Mouse (Mus musculus): Measurements from ENCODE around the gene Sap30. TPM values are rescaled to one million over a fixed set of nuclear protein-coding genes. Genes with fewer than 3 reads are reported as not detected.

Gene Sap30
- polyA plus RNA-seq, 1 experiment from 2014 or later = 32.3 TPM

DNA sequence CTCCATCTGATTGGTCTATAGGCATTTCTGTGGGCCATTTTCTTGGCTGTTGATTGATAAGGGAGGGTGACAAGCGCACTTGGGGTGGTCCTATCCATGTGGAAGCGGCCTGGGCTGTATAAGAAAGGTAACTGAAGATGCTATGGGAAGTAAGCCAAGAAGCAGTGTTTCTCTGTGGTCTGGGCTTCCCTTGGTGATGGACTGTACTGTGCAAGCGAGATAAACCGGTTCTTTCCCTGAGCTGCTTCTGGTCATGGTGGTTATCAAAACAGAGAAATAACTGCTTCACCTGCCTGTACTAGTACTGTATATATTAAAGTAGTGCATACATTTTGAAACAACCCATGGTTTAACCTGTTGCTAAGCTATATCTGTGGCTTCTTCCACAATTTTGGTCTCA is 4.2 kb upstream of the Sap30 start:
- TF ChIP-seq CTCF (IDR thresholded peaks at IDR 0.05) = no peak
- POLR2A ChIA-PET = no interaction called here
- in situ Hi-C loops (cut with MboI; ENCODE audit: low pct_unique_long_range_greater_than_20kb) = no loop called here
- CTCF ChIA-PET = no interaction called here
- DNase-seq (ENCODE audit: low read depth, low spot score) (no peak), ATAC-seq (no peak)
- H3K27me3 ChIP-seq = no peaks in the 10 kb centered on the region

DNA sequence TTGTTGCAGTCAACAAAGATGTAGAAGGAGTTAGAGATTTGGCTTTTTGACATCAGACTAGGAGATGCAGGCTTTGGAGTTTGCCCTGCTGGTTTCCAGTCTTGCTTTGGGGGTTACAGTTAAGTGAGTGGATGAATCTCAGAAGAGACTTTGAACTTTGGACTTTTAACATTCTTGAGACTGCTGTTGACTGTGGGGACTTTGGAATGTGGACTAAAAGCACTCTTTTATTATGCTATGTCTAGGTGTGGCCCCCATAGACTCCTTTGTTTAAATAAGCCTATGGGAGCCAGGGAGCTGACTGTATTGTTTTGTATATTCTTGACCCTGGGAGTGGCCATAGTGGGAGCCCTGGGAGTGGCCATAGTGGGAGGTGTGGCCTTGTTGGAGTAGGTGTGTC is 2.2 kb upstream of the Sap30 start:
- ChIA-PET CTCF (no interaction called here), POLR2A (interaction anchor here (1.3 to 1.6 kb wide), 2 partner anchors 9 to 17 kb away, joined by 3 read pairs; no protein-coding TSS in a partner anchor)
- H3K27me3 ChIP-seq = no peaks in the 10 kb centered on the region
- ATAC-seq (no peak), DNase-seq (ENCODE audit: low read depth, low spot score) (no peak)
- in situ Hi-C loops (cut with MboI; ENCODE audit: low pct_unique_long_range_greater_than_20kb) = loop anchor here (5.0 kb wide), 1 partner anchor 58 kb away; no protein-coding TSS in a partner anchor
- no peak for TF ChIP-seq CTCF (IDR thresholded peaks at IDR 0.05)

DNA sequence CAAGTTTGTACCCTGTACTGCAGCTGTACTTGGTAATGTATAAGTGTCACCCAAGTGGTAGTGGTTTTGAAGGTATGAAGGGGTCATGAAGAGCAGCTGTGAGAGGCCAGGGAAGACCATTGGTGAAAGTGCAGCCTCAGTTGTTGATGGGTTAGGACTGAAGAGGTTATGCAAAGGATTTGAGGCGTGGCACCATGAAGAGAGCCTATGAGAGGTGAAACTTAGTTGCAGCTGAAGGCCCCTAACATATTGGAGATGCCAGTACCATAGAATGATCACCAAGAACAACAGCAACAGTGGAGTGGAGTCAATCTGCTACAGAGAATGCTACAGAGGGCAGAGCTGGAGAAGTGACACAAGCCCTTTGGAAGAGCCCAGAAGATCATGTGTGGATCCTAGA is 1.7 kb upstream of the Sap30 start:
- in situ Hi-C loops (cut with MboI; ENCODE audit: low pct_unique_long_range_greater_than_20kb) = loop anchor here (5.0 kb wide), 1 partner anchor 57 kb away; no protein-coding TSS in a partner anchor
- TF ChIP-seq CTCF (IDR thresholded peaks at IDR 0.05) = no peak
- H3K27me3 ChIP-seq = no peaks in the 10 kb centered on the region
- POLR2A ChIA-PET = interaction anchor here (1.3 to 2.2 kb wide), 3 partner anchors 9 to 22 kb away, joined by 3 to 9 read pairs (median 3); partner anchors contain the start of gene Hmgb2
- CTCF ChIA-PET = interaction anchor here (1.0 kb wide), 1 partner anchor 56 kb away, joined by 3 read pairs; no protein-coding TSS in a partner anchor
- ATAC-seq (no peak), DNase-seq (ENCODE audit: low read depth, low spot score) (no peak)

DNA sequence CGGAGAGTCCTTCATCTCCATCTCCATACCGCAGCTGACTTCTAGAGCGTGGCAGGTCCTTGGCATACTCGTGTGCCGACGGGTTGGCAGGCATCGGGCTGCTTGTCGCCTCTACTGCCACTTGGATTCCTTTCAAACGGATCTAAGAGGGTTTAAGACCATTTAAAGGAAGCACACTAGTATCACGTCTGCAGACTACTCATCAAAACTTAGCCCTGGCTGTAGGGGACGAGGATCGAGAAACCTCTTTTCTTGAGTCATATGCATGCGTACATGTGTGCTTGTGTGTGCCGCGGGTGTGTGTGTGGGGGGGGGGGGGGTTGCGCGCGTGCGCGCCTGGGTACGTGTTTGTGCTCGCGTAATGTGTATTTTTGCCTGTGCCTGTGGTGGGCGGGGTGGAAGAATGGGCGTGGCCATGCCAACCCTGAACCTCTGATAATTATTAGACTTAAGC is 679 bp upstream of the Sap30 start:
- no peaks in the 10 kb centered on the region for H3K27me3 ChIP-seq
- DNase-seq (ENCODE audit: low read depth, low spot score) = no peak
- no peak for TF ChIP-seq CTCF (IDR thresholded peaks at IDR 0.05)
- POLR2A ChIA-PET = interaction anchor here (0.6 to 2.2 kb wide), 7 partner anchors 10 to 932 kb away, joined by 3 to 9 read pairs (median 3); partner anchors contain the start of gene Hmgb2
- ATAC-seq = no peak
- CTCF ChIA-PET = interaction anchor here (1.0 to 2.8 kb wide), 2 partner anchors 43 to 55 kb away, joined by 3 to 10 read pairs; no protein-coding TSS in a partner anchor
- in situ Hi-C loops (cut with MboI; ENCODE audit: low pct_unique_long_range_greater_than_20kb) = loop anchor here (5.0 kb wide), 1 partner anchor 56 kb away; no protein-coding TSS in a partner anchor

- DNase-seq (ENCODE audit: low read depth, low spot score) (no peak), ATAC-seq (peak; percentile 63)
- ChIA-PET CTCF (interaction anchor here (1.5 to 2.8 kb wide), 2 partner anchors 44 to 58 kb away, joined by 3 to 10 read pairs; no protein-coding TSS in a partner anchor), POLR2A (interaction anchor here (0.6 to 2.2 kb wide), 3 partner anchors 24 to 33 kb away, joined by 3 to 9 read pairs (median 4); partner anchors contain the start of gene Hmgb2)
- TF ChIP-seq CTCF (IDR thresholded peaks at IDR 0.05) = no peak
- in situ Hi-C loops (cut with MboI; ENCODE audit: low pct_unique_long_range_greater_than_20kb) = loop anchor here (5.0 kb wide), 1 partner anchor 54 kb away; no protein-coding TSS in a partner anchor
- no peaks in the 10 kb centered on the region for H3K27me3 ChIP-seq
Observed at GRCm38 (mm10) chr8:57486491-57487440, 894 bp downstream of the Sap30 start.

DNA sequence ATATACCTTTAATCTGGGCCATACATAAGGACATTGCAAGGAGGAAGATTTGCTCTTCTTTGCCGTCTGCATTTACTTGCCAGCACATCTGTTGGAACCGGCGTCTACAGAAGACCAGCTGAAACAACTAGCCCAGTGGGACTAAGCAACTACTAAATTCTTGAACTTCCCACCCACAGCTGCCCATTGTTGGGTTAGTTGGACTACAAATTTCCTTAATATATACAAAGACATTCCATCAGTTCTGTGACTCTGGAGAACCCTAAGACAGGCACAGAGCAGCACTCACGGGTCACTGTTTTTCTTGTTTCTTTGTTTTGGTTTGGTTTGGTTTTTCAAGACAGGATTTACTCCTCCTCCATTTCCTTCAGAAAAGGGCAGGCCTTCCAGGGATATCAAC is 7.1 kb downstream of the Sap30 start:
- ChIA-PET POLR2A (no interaction called here), CTCF (interaction anchor here (0.9 kb wide), 1 partner anchor 112 kb away, joined by 3 read pairs; no protein-coding TSS in a partner anchor)
- no peak for ATAC-seq
- no peaks in the 10 kb centered on the region for H3K27me3 ChIP-seq
- no peak for TF ChIP-seq CTCF (IDR thresholded peaks at IDR 0.05)
- no peak for DNase-seq (ENCODE audit: low read depth, low spot score)
- in situ Hi-C loops (cut with MboI; ENCODE audit: low pct_unique_long_range_greater_than_20kb) = no loop called here

DNA sequence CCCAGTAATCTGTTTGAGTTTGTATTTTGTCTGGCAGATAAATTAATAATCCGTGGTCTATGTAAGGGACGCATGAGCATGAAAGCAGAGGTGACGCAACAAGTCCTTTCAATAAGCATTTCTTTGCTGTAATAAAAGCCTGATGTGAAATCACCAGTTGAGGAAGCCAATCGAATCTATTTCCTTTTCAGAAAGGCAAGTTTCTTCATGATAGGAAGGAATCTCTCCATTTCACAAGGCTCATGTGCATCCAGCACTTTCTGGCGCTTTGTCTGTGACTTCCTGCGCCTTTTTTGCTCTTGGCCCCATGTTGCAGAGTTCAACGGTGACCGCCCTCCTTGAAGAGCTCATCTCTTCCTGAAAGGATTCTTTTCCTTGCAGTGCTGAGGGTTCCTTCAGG is 8.0 kb downstream of the Sap30 start:
- ChIA-PET CTCF (no interaction called here), POLR2A (no interaction called here)
- ATAC-seq (no peak), DNase-seq (ENCODE audit: low read depth, low spot score) (no peak)
- H3K27me3 ChIP-seq = no peaks in the 10 kb centered on the region
- in situ Hi-C loops (cut with MboI; ENCODE audit: low pct_unique_long_range_greater_than_20kb) = loop anchor here (5.0 kb wide), 1 partner anchor 38 kb away; no protein-coding TSS in a partner anchor
- TF ChIP-seq CTCF (IDR thresholded peaks at IDR 0.05) = no peak

GRCm38 (mm10) chr8:57478406-57478805 is 9.3 kb downstream of the Sap30 start:
- ATAC-seq = no peak
- POLR2A ChIA-PET = interaction anchor here (0.9 kb wide), 1 partner anchor 10 kb away, joined by 3 read pairs; no protein-coding TSS in a partner anchor

DNA sequence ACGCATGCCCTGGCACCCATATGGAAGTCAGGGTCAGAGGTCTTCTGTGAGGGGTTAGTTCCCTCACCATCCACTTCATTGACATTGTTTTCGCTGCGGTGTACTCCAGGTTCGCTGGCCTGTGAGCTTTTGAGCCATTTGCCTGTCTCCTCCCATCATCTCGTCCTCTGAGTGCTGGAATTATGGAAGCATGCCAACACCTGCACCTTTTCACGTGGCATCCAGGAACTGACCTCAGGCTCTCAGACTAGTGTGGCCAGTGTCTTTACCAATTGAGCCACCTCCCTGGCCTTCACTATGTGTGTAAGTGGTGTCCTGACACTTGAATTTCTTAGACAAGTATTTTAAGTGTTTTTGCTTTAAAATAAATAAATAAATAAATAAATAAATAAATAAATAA is 13.9 kb downstream of the Sap30 start:
- no peak for TF ChIP-seq CTCF (IDR thresholded peaks at IDR 0.05)
- ATAC-seq (no peak), DNase-seq (ENCODE audit: low read depth, low spot score) (no peak)
- no peaks in the 10 kb centered on the region for H3K27me3 ChIP-seq
- in situ Hi-C loops (cut with MboI; ENCODE audit: low pct_unique_long_range_greater_than_20kb) = no loop called here
- CTCF ChIA-PET = no interaction called here
- POLR2A ChIA-PET = no interaction called here

More at GRCm38 (mm10) chr8:57478406-57478805, 9.3 kb downstream of the Sap30 start:
- CTCF ChIA-PET = interaction anchor here (1.2 kb wide), 1 partner anchor 16 kb away, joined by 3 read pairs; no protein-coding TSS in a partner anchor
- H3K27me3 ChIP-seq = no peaks in the 10 kb centered on the region
- in situ Hi-C loops (cut with MboI; ENCODE audit: low pct_unique_long_range_greater_than_20kb) = loop anchor here (5.0 kb wide), 1 partner anchor 39 kb away; no protein-coding TSS in a partner anchor
- TF ChIP-seq CTCF (IDR thresholded peaks at IDR 0.05) = no peak
- no peak for DNase-seq (ENCODE audit: low read depth, low spot score)

GRCm38 (mm10) chr8:57470863-57471262 is 16.8 kb downstream of the Sap30 start:
- CTCF ChIA-PET = no interaction called here
- POLR2A ChIA-PET = no interaction called here
- in situ Hi-C loops (cut with MboI; ENCODE audit: low pct_unique_long_range_greater_than_20kb) = no loop called here
- H3K27me3 ChIP-seq = no peaks in the 10 kb centered on the region
- no peak for ATAC-seq
- DNase-seq (ENCODE audit: low read depth, low spot score) = no peak
- no peak for TF ChIP-seq CTCF (IDR thresholded peaks at IDR 0.05)

All from Patski (cell line).